Mouse (Mus musculus) adrenal gland, adult 18-20 months (tissue): ENCODE results near the gene Casz1. TPM values are rescaled to one million over a fixed set of nuclear protein-coding genes. Genes with fewer than 3 reads are reported as not detected.

ENCODE experiments used
- DNase-seq, 2 experiments: peaks; one replicate each; pipeline ENCODE4 v3.0.0; 2021 to 2022; ENCODE audit warnings: low spot score in 2 of 2
- total RNA-seq, 2 experiments: library from RNA; stranded (reverse); gene quantifications; 1 replicate in 1 of 2; 2 replicates in 1 of 2; pipeline ENCODE4 v1.2.3; 2021

The Casz1 gene
- total RNA-seq, 2 experiments from 2014 or later = 4.8 to 6.5 TPM

DNA sequence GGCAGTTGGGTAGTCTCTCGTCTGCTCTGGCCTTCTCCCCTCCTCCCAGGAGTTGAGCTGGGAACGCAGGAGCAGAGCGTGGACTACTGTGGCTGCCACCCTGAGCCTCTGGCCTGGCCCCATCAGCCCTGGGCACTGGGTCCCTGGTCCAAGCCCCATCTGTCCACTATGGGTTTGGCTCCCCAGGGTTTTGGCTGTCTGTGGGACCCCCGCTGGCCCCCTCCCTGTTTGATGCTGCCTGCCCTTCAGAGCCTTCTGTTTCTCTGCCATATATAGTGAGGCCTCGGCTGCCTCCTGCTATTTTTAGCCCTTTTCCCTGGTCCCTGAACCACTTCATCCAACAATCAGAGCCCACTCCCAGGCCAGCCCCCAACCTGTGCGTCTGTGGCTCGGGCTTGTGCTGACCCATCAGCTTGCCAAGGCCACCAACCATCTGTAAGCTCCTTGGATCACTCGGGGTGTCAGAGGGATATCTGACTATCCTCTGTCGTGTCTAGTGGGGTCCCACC is 126.5 kb downstream of the Casz1 start:
- DNase-seq = no peak

DNA sequence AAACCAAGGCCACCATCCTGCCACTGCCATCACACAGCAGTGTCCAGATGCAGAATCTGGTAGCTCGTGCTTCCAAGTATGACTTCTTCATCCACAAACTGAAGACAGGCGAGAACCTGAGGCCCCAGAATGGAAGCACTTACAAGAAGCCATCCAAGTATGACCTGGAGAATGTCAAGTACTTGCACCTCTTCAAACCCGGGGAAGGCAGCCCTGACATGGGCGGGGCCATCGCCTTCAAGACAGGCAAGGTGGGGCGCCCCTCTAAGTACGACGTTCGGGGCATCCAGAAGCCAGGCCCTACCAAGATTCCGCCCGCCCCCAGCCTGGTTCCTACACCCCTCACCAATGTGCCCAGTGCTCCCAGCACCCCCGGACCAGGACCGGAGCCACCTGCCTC is 128.9 kb downstream of the Casz1 start:
- DNase-seq = no peak

DNA sequence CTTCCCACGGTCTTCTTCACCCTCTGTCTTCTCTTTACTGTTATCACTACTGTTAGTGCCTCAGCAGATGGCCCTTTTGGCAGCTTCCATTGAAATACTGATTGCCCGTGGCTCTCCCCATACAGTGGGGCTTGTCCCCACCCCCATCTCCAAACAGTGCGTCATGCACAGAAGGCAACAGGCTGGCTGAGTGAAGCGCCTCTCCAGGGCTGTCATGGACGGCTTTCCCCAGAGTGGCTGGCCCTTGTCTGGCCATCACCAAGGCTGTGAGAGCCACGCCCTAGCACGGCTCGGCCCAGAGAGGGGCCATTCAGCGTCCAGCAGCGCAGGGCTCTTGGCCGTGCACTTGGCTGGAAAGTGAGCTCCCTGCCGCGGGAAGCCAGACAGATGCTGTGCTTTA is 131.0 kb downstream of the Casz1 start:
- no peak for DNase-seq

DNA sequence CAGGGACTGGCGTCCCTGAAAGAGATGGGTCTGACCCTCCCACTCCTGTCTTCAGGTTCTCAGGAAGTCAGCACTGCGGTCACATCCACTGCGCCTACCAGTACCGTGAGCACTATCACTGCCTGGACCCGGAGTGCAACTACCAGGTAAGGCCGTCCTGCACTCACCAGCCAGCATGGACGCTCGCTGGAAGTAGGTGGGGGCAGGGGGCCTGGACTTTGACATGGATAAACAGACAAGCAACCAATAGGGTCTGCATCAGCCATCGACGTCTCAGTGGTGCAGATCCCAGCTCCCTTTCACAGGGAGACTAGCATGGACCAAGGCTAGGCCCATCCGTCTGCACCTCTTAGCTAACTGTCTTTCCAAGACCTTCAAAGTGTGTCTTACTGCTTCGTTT is 131.9 kb downstream of the Casz1 start:
- no peak for DNase-seq

DNA sequence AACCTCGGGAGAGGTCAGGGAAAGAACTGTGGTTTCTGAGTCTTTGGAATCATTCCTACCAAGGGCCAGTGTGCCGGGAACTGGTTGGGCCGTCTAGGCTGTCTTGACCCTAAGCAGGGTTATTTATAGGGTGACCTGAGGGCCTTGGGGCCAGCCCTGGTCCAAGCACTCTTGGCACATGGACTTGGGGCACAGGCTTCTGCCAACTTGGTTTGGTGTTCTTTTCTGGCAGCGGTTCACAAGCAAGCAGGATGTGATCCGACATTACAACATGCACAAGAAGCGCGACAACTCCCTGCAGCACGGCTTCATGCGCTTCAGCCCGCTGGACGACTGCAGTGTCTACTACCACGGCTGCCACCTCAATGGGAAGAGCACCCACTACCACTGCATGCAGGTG is 132.5 kb downstream of the Casz1 start:
- no peak for DNase-seq

DNA sequence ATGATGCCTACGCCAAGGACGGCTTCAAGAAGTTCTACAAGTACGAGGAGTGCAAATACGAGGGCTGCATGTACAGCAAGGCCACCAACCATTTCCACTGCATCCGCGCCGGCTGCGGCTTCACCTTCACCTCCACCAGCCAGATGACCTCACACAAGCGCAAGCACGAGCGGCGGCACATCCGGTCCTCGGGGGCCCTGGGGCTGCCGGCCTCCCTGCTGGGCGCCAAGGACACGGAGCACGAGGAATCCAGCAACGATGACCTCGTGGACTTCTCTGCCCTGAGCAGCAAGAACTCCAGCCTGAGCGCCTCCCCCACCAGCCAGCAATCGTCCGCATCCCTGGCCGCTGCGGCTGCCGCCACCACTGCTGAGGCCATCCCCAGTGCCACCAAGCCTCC is 134.3 kb downstream of the Casz1 start:
- no peak for DNase-seq

DNA sequence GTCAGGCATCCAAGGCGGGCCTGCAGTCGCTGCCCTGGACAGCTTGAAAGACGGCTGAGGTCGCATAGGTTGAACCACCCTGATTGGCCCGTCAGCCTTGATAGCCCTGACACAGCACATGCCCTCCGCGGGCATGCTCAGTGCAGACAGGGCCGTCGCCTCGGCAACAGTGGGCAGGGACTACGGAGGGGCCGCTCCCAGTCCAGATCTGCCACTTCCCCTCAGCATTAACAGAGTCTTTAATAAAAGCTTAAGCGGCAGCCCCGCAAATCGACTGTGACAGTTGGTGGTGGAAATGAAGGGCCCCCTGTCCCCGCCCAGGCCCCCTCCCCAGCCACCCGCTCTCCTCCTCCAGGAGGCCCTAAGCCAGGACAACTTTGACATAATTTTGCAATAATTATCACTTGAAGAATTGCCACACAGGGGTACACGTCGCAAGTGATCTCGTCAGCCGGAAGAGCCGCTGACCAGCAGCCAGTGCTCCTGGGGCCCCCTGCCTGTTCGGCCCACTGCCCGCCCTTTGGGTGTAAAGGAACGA is 136.5 kb downstream of the Casz1 start:
- DNase-seq = peak; percentile 69 to 75

DNA sequence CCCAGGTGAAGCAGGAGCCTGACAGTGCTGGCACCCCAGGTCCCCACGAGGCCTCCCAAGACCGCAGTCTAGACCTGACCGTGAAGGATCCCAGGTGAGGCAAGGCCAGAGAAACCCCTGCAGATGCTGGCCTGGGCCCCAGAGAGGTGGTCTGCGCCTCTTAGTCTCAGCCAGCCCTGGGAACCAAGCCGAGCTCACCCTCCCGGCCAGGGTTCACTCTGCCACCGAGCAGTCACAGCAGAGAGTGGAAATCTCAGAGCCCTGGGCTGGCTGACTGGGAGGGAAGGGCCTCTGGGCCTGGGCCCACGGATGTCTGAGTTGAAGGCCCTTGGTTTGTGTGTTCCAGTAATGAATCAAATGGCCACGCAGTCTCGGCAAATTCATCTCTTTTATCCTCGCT is 137.1 kb downstream of the Casz1 start:
- DNase-seq = no peak

DNA sequence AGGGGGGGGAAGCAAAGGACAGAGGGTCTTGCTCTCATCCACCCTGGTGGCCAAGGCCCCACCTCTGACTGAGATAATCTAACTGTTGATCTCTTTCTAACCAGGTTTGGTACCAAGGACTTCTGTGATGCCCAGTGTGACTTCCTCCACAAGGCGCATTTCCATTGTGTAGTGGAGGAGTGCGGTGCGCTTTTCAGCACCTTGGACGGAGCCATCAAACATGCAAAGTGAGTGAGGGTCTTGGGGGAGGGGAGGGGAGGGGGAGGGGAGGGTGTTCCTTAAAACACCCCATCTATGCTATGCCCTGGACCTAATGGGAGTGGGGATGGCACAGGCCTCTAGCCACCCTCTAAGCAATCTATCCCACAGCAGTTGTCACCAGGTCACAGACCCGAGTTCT is 138.9 kb downstream of the Casz1 start:
- DNase-seq = no peak

DNA sequence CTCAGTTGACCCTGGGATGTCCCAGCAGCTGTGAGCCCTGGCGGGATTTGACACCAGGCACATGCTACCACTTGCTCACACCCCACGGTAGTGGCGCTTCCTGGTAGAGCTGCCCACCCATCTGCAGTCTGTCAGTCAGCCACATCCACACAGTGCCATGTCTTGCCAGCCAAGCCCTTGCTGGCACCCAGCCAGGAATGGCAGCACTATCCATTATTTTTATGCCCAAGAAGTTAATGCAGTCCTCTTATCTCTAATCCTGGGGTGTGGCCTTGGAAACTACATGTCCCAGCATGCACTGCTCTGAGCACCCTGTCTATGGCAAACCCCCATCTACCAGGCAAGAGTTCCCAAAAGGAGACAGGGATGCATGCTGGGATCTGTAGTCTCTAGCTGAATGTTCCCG is 141.2 kb downstream of the Casz1 start:
- no peak for DNase-seq

DNA sequence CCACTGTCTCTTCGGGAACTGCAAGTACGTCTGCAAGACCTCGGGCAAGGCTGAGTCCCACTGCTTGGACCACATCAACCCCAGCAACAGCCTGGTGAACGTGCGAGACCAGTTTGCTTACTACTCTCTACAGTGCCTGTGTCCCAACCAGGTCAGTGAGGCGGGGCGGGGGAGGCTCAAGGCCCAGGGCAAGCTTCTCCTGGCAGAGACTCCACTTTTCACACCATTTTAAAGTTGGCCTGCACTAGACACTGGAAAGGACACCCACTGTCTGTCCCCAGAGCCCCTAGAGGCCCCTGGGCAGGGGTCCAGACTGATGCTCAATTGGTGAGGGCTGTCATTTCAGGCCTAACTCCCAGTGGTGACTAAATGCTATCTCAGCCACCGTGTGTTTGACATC is 141.8 kb downstream of the Casz1 start:
- no peak for DNase-seq

DNA sequence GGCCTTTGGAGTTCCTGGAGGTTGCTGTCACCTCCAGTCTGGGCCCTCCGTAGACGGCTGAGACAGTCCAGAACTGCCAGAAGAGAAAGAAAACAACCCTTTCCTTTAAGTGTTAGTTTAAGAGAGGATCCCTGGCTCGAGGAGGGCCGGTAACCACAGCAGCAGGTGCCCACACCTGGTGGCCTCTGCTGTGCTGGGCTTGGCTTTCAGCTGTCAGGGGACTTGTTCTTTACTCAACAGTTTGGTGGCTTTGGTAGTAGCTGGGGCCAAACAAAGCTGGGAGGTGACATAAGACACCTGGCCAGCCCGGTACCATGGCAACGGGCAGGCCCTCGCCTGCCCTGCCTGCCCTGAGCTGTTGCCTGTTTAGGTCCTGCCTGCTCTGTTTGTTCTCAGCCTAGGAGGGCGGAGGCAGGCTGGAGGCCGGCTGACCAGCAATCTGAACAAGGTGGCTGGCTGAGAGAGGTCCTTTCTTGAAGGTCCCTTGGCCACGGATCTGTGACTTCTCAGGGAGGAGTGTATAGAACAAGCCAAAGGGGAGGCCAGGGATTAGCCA is 143.7 kb downstream of the Casz1 start:
- no peak for DNase-seq

DNA sequence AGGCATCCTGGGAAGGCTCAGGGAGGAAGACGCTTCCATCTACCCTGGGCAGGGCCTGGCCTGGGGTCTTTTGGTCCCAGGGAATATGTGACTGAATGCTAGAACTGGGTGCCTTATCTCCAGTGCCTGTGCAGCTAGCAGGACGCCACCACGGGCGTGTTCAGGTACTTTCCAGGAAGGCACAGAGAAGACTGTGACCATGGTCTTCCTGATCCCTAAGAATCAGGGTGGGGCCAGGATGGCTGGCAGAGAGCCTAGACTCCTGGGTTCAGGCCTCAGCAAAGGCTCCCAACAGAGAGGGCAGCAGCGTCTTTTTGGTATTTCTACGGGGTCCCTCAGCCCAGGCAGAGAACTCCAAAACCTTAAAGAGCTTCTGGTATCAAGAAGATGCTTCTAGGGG is 146.3 kb downstream of the Casz1 start:
- no peak for DNase-seq

DNA sequence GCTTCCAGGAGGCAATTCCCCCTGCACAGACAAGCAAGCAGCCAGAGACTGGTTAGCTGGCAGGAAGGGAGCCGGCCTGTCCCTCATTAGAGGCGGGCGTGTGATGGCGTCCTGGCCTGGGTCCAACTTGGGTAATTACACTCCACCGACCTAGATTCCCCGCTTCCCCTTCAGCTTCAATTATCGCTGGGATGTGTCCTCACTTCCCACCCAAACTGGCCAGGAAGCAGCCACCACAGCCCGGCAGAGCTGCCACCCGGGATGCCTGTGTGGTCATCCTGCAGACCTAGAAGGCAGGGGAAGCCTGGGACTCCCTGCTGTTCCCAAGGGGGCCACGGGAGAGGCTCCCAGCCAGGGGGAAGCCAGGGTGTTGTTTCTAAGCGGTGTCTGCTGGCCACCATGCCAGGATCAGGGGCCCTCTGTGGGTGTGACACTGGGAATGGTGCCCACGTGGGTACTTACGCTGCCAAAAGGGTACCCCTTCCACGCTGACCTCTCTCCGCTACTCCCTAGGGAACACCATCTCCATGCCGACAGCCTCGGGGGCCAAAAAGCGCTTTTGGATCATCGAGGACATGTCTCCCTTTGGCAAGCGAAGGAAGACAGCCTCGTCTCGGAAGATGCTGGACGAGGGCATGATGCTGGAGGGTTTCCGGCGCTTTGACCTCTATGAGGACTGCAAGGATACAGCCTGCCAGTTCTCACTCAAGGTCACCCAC is 146.9 kb downstream of the Casz1 start:
- peak in 1 of 2 experiments; percentile 48 for DNase-seq

DNA sequence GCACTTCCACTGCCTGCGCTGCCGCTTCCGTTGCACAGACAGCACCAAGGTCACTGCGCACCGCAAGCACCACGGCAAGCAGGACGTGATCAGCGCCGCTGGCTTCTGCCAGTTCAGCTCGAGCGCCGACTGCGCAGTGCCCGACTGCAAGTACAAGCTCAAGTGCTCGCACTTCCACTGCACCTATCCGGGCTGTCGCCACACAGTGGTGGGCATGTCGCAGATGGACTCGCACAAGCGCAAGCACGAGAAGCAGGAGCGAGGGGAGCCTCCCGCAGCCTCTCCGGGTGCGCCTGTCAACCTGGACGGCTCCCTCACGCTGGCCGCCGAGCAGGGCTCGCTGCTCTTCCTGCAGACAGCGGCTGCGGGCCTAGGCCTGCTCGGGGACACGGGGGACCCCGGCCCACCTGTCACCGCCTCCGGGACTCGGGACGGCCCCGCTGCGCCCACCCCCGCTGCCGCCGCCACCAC is 147.6 kb downstream of the Casz1 start:
- peak; percentile 46 to 63 for DNase-seq

DNA sequence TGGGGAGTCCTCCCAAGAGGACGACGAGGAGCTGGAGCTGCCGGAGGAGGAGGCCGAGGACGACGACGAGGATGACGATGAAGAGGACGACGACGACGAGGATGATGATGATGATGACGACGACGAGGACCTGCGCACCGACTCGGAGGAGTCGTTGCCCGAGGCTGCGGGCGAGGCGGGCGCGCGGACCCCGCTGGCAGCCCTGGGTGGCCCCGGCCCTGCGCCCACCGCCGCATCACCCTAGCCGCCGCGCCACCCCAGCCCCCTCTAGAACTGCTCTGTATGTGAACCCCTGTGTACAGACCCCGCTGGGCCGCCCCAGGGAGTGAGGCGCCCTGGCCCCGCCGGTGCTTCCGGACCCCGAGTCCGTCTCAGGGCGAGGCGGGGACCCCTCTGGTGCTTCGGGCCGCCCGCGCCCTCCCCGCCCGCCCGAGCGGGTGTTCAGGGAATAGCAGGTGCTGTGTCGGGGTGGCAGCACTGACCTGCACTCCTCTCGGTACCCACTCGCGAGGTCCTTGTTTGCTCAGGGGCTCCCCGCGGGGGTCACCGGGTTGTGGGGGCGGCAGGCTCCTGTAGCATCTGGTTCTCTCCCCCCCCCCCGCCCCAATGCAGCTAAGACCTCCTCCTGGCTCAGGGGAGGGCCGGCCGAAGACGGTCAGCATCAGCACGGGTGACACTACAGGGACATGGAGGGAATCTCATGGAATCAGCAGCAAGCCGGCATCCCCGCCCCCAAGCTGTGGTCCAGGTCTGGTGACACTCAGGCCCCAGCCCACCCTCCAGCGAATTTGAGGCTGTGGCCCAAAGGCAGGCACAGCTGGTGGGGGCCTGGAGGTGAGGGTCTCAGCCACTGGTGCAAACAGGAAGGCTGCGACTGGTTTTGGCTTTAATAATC is 148.3 kb downstream of the Casz1 start:
- no peak for DNase-seq

DNA sequence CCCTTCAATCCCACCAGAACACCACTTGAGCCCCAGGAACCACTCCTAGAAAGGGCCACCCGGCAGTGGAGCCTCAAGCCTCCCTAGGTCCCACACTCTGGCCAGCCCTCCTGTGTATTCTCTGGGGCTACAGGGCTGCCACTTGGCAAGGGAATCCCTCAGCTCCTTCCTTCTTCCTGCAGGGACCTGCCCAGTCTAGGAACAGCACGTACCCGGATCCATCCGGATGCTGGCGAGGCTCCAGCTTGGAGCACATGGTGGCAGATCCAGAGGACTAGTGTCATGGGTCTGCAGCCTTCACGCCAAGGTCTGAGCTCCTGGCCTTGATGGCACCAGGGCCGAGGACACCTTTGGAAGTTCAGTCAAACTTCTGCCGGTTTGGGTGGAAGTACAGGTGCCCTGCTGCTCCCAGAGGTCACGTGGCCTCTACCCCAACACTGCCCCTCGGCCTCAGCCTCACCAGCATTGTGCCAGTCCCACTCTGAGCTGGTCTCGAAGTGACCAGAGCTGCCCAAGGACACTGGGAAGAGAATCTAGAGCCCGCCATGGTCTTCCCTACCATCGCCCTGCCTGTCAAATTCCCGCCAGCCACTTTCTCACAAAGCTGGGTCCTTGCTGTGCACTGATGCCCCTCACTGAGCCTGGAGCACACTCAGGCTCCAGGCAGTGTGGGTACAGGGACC is 151.0 kb downstream of the Casz1 start:
- DNase-seq = peak; percentile 70 to 72

DNA sequence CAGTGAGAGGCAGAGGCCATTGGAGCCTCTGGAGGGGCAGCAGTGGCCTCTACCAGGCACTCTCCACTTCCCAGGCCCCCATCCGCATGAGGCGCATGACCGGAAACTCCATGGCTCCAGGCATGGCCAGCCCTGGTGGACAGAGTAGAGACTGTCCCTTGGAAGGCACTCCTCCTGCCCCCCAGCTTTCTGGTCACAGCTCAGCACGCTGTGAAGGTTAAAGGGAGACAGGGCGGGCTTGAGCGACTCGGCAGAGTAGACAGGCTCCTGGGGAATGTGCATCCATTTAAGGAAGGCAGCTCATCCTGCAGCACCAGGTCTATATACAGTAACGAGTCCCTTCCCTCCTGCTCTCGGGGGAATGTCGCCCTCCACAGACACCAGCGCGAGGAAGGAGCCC is 155.8 kb downstream of the Casz1 start:
- no peak for DNase-seq

DNA sequence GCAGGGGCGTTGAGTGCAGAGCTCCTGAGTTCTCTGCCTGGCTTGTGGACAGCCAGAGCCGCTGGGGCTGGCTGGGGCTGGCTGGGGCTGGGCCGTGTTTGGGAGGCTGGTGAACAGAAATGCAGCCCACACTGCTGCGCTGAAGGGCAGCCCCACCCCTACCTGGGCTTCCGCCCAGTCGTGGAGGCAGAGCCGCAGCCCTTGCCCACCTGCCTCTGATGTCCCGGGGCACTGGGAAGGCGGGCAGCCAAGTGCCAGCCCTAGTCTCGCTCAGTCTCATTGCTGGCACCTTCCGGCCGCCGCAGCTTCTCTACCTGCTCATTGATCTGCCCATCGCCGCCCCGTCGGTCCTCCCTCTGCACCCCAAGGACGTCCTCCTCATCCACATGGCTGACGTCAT is 156.9 kb downstream of the Casz1 start:
- DNase-seq = no peak

DNA sequence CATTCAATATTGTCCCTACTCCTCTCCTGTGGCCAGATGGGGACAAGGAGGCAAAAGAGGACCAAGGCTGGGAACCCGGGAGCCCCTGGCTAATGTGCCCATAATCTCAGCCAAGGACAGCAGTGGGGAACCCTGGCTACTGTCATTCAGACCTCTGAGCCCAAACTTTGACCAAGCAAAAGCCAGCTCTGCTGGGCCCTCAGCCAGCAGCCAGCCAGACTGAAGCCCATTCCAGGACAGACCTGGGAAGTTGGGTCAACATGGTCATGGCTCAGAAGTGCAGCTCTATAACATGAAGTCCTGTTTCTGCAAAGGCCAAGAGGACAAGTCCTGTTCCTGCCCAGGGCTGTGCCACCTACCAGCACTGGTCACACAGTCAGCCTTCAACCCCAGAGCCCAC is 157.9 kb downstream of the Casz1 start:
- DNase-seq = no peak
